Mouse (Mus musculus) testis, adult 2 months (tissue): Measurements from ENCODE around the gene Gpx8. TPM values are rescaled to one million over a fixed set of nuclear protein-coding genes. Genes with fewer than 3 reads are reported as not detected.

Experiments used
- H3K27ac ChIP-seq: fragments of 200-500 bp; 2 replicates; pipeline ENCODE4 v1.5.1; 2012; ENCODE audit warnings: low read depth, low read length; ENCODE audit not compliant: control insufficient read depth, insufficient read depth
- H3K27me3 ChIP-seq: fragments of 200-500 bp; 2 replicates; pipeline ENCODE4 v1.6.1; 2012; ENCODE audit warnings: mild to moderate bottlenecking, low read length, moderate library complexity; ENCODE audit not compliant: control insufficient read depth, insufficient read depth
- H3K36me3 ChIP-seq: fragments of 200-500 bp; 2 replicates; pipeline ENCODE4 v1.6.1; 2012; ENCODE audit warnings: mild to moderate bottlenecking, low read length; ENCODE audit not compliant: control insufficient read depth, insufficient read depth
- H3K4me1 ChIP-seq: fragments of 200-500 bp; 2 replicates; pipeline ENCODE4 v1.6.1; 2012; ENCODE audit warnings: low read length; ENCODE audit not compliant: control insufficient read depth, insufficient read depth
- H3K4me3 ChIP-seq: fragments of 200-500 bp; 2 replicates; pipeline ENCODE4 v1.5.1; 2012; ENCODE audit warnings: low read depth, mild to moderate bottlenecking, low read length, moderate library complexity, mixed read lengths; ENCODE audit not compliant: control insufficient read depth
- CTCF ChIP-seq: fragments of 200-500 bp; IDR thresholded peaks from 2 replicates; pipeline ENCODE4 v1.5.1; 2012; ENCODE audit warnings: low read depth, mild to moderate bottlenecking, inconsistent platforms, low read length, moderate library complexity; ENCODE audit not compliant: control insufficient read depth, insufficient read depth, insufficient replicate concordance
- POLR2A ChIP-seq: fragments of 200-500 bp; IDR thresholded peaks from 2 replicates; pipeline ENCODE4 v1.6.1; 2012; ENCODE audit warnings: low read depth, mild to moderate bottlenecking, inconsistent platforms, low read length, moderate library complexity; ENCODE audit not compliant: control insufficient read depth
- polyA plus RNA-seq: library from polyadenylated mRNA; depleted of rRNA; stranded (reverse); fragments of >200 nt; gene quantifications from 2 replicates; pipeline ENCODE4 v1.2.3, GENCODE M21; 2012

Gene Gpx8
- polyA plus RNA-seq, 1 experiment = 0.69 TPM

DNA sequence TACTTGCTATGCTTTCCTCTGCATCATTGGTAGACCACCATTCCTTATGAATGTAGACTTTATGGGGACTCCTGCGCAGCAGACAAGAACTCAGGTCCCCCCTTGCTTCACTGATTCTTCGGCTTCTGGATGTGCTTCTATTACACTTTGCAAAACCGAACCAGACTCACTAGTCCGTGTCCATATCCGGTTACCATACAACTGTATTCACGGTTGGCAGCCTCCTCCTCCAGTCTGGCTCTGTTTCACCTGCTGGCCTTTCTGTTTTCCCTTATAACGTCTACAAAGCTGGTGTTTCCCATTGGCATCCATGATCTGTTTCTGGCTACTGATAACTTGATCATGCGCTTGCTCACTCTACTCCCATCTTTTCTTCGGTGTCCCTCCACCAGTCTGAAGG, 18.3 kb upstream of the Gpx8 start:
- H3K36me3 ChIP-seq = no peaks in the 10 kb centered on the region
- TF ChIP-seq CTCF (no peak), POLR2A (no peak)
- H3K27me3 ChIP-seq = no peaks in the 10 kb centered on the region
- H3K4me3 ChIP-seq = no peak overlapping the region
- no peak overlapping the region for H3K27ac ChIP-seq
- no peaks in the 10 kb centered on the region for H3K4me1 ChIP-seq

GRCm38 (mm10) chr13:113061746-113062145, 15.5 kb upstream of the Gpx8 start:
- H3K27me3 ChIP-seq = no peaks in the 10 kb centered on the region
- no peak overlapping the region for H3K27ac ChIP-seq
- no peak overlapping the region for H3K4me3 ChIP-seq
- H3K4me1 ChIP-seq = no peaks in the 10 kb centered on the region
- TF ChIP-seq POLR2A = no peak
- no peaks in the 10 kb centered on the region for H3K36me3 ChIP-seq

GRCm38 (mm10) chr13:113055826-113056225, 9.6 kb upstream of the Gpx8 start:
- no peaks in the 10 kb centered on the region for H3K36me3 ChIP-seq
- no peaks in the 10 kb centered on the region; the same call in 1 of the 2 replicates for H3K4me1 ChIP-seq
- TF ChIP-seq POLR2A = no peak
- TF ChIP-seq CTCF = no peak
- no peaks in the 10 kb centered on the region for H3K27me3 ChIP-seq
- H3K27ac ChIP-seq = no peak overlapping the region
- no peak overlapping the region for H3K4me3 ChIP-seq

DNA sequence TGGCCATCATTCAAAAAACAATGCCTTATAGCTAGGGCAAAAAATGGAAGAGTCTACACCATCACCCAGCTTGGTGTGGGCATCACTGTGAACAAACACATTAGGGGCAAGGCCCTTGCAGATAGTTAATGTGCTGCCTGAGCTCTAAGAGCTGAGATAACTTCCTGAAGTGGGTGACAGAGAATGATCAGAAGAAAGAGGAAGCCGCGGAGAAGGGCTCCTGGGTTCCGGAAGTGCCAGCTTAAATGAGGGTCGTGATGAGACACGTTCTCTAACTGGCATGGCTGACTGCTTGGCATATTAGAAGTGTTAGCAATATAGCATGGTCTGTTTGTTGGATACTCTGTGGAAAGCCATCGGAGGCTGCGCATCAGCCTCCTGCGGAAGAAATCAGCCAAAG, 8.0 kb upstream of the Gpx8 start:
- H3K4me3 ChIP-seq = no peak overlapping the region
- H3K27me3 ChIP-seq = no peaks in the 10 kb centered on the region
- H3K27ac ChIP-seq = no peak overlapping the region
- no peaks in the 10 kb centered on the region for H3K36me3 ChIP-seq
- TF ChIP-seq CTCF (no peak), POLR2A (no peak)
- H3K4me1 ChIP-seq = no peaks in the 10 kb centered on the region; the same call in 1 of the 2 replicates

- Histone ChIP-seq H3K36me3 (no peaks in the 10 kb centered on the region), H3K27me3 (no peaks in the 10 kb centered on the region), H3K4me1 (peaks cover 7% of the 10 kb centered on the region), H3K27ac (no peak overlapping the region), H3K4me3 (no peak overlapping the region)
- TF ChIP-seq CTCF = no peak
- TF ChIP-seq POLR2A = no peak
Measured at GRCm38 (mm10) chr13:113047647-113048046, 1.4 kb upstream of the Gpx8 start.

DNA sequence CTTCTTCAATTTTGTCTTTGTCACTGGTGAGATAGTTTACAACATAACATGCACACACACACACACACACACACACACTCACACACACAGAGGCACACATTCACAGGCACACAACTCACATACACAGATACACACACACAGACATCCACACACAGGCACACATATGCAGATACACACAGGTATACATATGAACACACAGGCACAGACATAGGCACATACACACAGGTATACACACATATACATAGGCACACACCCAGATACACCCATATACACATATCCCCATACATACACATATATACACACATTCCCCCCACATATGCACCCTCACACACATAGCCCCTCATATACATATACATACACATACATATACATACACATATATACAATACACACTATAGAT, 808 bp upstream of the Gpx8 start:
- TF ChIP-seq POLR2A = no peak
- TF ChIP-seq CTCF = no peak
- Histone ChIP-seq H3K4me1 (peaks cover 7% of the 10 kb centered on the region), H3K36me3 (no peaks in the 10 kb centered on the region), H3K4me3 (no peak overlapping the region), H3K27me3 (no peaks in the 10 kb centered on the region), H3K27ac (no peak overlapping the region)

DNA sequence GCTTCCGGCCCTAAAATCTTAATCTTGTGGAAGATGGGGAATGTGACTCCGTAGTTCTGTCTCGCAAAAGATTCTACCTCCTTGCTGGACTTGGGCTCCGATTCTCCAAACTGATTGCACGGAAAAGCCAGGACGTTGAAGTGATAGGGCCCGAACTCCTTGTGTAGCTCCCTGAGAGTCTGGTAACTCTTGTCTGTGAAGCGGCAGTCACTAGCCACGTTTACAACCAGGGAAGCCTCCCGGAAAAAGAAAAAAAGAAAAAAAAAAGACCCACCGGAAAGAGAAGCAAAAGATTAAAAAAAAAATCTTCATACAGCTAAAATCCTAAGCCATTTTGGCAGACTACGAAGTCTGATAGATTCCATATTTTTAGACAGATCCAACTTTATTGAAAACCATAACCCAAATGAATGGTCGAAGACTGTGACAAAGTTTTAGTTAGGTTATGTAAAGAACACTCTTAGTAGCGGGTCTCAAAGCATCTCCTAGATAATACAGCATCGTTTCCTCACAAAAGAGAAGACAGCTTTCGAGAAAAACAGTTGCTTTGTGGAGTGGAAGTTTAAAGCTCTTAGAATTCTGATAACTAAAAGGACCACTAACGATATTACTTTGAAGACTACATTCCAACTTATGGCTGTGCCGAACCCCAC, 626 bp downstream of the Gpx8 start:
- H3K27ac ChIP-seq = peak overlapping the region; percentile 49; the same call in 1 of the 2 replicates

DNA sequence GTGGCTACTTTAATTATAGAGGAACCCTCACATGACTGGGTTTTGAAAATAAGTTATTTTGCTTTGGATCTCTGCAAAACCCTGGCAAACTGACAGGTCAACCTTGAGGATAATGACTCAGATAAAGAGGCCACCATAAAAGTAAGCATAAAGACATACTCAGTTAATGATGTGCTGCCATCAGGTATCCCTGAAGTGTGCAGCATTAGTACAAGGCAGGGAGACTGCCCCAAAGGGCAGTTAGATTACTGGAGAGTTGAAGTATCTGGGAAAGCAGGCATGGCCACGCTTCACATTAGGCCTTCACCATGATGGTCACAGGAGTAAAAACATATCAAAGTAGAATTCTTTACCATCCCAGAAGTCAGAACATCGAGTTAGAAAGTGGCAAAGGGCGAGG, 1.3 kb downstream of the Gpx8 start:
- Histone ChIP-seq H3K27ac (no peak overlapping the region), H3K4me3 (no peak overlapping the region), H3K27me3 (no peaks in the 10 kb centered on the region), H3K4me1 (peaks cover 10% of the 10 kb centered on the region), H3K36me3 (no peaks in the 10 kb centered on the region)
- TF ChIP-seq CTCF (no peak), POLR2A (no peak)

More for the DNA sequence above, 626 bp downstream of the Gpx8 start:
- Histone ChIP-seq H3K36me3 (no peaks in the 10 kb centered on the region), H3K4me1 (peaks cover 10% of the 10 kb centered on the region), H3K27me3 (no peaks in the 10 kb centered on the region), H3K4me3 (peak overlapping the region; percentile 56)
- TF ChIP-seq CTCF = no peak

- peak overlapping the region; percentile 93 for H3K4me3 ChIP-seq
- H3K36me3 ChIP-seq = no peaks in the 10 kb centered on the region; the same call in 1 of the 2 replicates
- no peak overlapping the region for H3K27ac ChIP-seq
- H3K27me3 ChIP-seq = no peaks in the 10 kb centered on the region
- TF ChIP-seq POLR2A (no peak), CTCF (peak; percentile 15; the same call in 1 of the 2 replicates)
- H3K4me1 ChIP-seq = peaks cover 11% of the 10 kb centered on the region
Measured at GRCm38 (mm10) chr13:113035852-113036251, 10.4 kb downstream of the Gpx8 start.
